Mouse (Mus musculus) right cerebral cortex, adult 18-20 months (tissue): ENCODE results near the gene Cisd1.
A peak's percentile ranks its signal among the peaks of the same experiment; 100 is the strongest.

ENCODE experiments used
- DNase-seq: peaks from one replicate; pipeline ENCODE4 v3.0.0; 2022; ENCODE audit warnings: mixed read lengths

The Cisd1 gene

DNA sequence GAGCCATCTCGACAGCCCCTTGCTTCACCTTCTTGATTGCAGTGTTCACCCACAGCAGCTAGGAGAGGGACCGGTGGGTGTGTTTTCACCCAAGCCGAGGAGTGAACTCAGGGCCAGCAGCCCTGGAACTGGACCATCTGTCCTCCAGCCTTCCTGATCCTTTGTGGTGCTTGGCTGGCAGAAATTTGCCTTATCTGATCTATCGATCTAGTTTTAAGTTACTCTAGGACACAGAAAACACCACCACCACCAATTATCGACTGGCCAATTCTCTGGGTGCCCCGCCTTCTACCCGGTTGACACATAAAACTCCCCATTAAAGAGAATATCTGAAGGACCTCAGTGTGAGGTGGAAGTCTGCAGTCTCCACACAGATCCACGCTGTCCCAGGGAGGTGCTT lies 21.1 kb downstream of the Cisd1 start:
- DNase-seq: no peak

DNA sequence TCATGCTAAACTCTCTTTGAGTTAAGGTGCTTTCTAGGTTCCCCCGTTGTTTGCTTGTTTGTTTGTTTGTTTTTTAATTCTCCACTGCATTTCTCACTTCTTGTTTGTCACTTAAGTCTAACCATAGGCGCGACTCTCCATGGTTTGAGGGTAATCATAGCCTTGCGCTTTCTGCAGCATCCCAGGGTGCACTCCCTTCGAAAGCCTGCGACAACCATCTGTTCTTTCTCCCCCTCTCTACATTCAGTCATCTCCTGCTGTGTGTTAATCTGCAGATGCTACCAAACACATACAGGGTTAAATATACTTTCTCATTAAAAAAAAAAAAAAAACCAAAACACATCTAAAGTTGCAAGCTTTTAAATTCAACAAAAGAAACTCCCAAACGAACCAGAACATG lies 28.3 kb downstream of the Cisd1 start:
- DNase-seq: no peak

DNA sequence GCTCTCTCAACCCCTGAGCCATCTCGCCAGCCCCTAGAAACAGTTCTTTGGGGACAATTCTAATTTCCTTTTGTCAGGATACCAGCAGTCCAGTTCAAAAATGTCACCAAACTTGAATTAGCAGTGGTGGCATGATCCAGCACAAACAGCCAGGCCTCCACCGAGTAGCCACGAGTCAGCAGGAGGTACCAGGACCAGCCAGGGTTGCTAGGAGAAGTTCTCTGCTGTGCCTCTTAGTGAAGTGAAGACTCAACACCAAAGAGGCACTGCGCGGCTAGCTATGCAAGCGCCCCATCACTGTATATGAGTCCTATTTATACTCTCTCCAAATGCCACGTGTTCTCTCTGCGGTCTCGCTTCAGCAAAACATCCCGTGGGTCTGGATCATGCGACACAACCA lies 28.7 kb downstream of the Cisd1 start:
- DNase-seq: no peak

DNA sequence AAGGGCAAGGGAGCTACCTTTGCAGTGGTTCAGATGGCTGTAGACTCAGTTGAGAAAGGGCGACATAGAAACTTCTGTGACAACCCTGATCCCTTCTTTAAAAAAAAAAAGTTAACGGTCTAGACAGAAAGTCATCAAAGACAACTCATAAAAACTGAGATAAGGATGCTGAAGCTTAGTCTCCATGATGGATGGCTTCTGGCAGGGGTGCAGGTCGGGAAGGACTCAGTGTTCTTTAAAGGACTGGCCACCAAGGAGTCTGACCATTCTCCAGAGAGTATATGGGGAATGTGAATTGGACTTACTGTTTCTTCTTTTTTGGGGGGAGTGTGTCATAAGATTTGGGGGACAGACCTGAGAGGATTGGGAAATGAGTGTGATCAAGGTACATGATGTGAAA lies 30.2 kb downstream of the Cisd1 start:
- no peak for DNase-seq

DNA sequence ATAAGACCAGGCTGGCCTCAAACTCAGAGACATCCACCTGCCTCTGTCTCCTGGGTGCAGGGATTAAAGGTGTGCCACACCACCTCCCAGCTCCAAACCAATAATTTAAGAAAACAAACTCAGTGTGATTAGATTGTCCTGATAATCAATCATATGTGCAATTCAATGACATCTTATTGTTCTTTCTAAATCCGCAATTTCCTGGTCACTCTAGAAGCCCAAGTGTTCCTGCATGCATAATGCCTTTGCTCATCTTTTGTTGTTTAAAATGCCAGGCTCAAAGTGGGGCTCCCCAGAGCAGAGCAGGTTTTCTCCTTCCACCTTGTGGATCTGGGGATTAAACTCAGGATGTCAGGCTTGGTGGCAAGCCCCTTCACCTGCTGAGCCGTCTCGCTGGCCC lies 34.5 kb downstream of the Cisd1 start:
- no peak for DNase-seq

DNA sequence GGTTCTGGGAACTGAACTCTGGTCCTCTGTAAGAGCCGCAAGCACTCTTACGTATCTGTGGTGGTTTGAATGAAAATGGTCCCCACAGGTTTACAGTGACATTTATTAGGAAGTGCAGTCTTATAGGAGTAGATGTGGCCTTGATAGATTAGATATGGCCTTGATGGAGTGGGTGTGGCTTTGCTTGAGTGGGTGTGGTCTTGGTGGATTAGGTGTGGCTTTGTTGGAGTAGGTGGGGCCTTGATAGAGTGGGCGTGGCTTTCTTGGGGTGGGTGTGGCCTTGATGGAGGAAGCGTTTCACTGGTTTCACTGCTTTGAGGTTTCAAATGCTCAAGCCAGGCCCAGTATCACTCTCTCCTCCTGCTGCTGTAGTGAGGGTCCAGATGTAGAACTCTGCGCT lies 36.6 kb downstream of the Cisd1 start:
- DNase-seq: no peak

DNA sequence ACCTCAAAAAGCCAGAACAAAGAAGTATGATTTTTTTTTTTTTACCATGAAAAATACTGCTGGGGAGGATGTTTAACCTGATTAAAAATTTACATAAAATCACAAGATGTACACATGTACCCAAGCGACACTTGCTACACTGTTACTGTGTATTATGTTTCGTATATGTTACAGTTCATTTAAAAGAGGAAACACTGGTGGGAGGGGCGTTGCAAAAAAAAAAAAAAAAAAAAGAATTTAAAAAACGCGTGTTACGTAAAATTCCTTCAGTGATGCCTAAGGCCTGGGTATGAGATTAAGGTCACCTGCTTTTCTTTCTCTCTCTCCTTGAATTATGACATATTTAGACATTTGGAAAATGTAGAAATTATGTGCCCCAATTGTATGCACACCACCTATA lies 38.0 kb downstream of the Cisd1 start:
- DNase-seq: no peak

DNA sequence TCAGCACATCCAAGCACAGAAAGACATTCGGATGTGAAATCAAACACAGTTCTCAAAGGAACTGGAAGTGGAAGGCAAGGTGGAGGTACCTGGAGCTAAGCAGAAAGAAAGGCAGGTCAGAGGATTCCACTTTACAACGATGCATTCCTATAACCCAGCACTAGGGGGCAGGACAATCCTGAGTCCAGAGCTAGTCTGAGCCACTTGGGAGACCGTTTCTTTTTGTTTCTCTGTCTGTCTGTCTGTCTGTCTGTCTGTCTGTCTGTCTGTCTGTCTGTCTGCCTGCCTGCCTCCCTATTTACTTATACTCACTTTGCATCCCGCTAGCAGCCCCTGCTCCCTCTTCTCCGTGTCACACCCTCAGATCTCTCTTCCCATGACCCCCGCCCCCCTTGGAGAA lies 38.6 kb downstream of the Cisd1 start:
- peak; percentile 39 for DNase-seq

DNA sequence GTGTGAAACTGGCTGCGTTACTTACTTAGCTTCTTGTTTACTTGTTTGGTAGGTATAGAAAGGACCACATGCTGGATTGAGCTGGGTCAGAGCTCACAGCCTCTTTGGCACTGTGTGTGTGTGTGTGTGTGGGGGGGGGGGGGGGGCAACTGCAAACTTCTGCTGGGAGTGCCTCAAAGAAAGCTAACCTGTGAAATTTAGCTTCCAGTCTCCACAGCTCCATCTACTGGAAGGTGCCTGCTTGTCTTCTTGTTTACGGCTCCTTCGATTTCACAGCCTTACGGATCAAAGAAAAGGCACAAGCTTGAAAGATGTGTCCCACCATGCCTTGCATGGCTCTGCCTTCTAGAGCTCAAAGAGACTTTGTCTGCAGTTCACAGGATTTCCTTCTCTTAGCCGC lies 42.3 kb downstream of the Cisd1 start:
- peak; percentile 49 for DNase-seq

DNA sequence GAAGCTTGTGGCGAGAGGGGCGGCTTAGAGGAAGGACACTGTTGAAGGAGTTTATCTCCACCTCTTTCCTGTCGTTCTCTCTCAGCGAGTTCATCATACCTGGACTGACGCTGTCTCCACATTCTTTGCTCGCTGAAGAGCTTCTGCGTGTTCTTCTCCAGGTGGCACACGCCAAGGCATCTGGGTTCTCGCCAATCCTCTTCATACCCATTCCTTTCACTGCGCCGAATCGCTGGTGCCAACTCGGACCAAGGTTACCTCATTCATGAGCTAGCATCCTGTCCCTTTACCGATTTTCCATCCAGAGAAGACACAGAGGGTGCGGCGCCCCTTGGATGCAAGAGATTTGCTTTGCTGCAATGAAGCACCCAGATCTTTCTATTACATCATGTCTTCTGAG lies 44.6 kb downstream of the Cisd1 start:
- no peak for DNase-seq

DNA sequence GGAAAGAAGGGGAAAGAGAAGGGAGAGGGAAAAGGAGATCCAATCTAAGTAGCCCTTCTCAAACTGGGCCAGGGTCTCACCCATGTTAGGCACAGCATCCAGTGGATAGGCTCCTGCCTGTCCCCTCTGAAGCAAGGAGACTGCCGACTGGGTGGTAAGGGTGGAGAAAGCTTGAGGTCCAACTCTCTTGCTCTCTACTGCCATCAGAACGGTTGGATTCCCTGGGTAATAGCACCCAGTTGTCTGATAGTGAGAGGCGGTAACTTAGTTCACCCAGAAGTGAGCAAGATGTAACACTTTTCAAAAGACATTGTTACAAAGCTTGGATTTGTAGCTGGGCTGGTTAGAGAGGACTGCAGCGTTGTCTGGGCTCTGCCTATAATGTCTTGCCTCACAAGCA lies 51.5 kb downstream of the Cisd1 start:
- no peak for DNase-seq

DNA sequence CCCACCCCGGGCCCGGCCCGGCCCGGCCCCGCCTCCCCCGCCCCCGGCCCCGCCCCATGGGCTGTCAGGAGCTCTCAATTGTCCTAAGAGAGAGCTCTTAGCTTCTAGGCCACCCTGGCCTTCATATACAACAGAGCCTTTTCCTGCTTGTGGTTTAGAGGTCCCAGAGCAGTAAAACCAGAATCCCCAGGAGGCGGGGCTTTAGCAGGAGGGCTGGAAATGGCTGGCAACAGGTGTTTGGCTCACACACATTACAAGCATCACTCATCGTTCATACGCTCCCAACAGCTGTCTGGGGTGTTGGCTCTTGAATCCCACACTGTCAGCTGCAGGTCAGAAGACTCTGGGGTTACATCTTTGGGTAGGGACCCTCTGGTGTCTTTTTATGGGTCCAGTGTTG lies 52.5 kb downstream of the Cisd1 start:
- no peak for DNase-seq

DNA sequence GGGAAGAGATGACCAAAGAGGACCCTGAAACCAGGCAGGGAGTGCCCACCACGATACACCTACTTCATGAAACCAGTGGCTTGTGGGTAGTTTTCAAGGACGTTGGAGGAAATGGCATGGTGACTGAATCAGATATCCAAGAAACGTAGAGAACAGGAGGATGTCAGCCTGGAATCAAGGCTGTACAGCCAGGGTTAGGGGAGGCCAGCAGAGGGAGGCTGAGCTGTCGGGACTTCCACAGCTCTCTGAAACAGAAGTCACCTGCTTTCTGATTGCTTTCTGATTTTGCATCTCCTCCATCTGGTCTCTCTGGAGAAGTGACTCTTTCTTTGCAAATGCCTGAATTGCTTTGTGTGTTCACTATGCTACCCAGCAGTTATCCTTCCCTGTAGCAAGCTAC lies 53.0 kb downstream of the Cisd1 start:
- DNase-seq: no peak

DNA sequence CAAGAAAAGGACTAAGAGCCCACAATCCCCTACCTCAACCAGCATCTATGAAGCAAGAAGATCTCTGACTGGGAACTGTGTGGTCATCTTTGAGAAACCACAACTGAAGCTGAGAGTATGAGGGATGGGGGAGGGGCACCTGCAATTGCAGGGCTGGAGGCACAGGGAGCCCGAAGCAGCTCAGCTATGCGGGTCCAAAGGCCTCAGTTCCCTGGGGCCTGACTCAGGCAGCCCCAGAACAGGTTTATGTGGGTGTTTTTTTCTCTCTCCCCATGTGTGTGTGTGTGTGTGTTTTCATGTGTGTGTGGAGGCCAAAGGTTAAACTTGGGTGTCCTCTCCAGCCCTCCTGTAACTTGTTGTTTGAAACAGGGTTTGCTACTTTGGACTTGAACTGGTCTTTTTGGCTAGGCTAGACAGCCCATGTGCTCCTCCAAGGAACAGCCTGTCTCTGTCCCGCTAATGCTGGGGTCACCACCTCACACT lies 53.5 kb downstream of the Cisd1 start:
- no peak for DNase-seq

DNA sequence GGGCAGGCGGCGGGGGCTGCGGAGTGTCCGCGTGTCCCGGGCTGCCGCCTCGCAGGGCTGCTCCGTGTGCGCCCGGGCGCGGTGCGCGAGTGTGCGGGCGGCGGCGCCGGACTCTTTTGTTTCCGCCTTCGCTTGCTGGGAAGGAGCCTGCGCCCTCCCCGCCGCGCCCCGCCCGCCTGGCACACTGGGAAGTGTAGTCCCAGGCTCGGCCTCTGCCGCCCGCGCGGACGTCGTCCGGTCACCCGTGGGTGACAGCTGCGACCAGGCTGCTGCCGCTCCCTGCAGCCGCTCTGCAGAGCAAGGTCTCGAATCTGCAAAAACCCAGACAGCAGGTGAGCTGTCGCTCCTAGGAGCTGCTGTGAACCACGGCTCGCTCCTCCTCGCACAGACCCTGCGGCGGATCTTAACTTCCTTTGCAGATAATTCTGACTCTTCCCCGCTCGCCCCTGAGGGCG lies 59.6 kb downstream of the Cisd1 start, which contains the start of gene Ube2d1:
Ube2d1 (minus strand) TSS at position 137 of the 455 bp plus-strand sequence.
- peak; percentile 96 for DNase-seq

DNA sequence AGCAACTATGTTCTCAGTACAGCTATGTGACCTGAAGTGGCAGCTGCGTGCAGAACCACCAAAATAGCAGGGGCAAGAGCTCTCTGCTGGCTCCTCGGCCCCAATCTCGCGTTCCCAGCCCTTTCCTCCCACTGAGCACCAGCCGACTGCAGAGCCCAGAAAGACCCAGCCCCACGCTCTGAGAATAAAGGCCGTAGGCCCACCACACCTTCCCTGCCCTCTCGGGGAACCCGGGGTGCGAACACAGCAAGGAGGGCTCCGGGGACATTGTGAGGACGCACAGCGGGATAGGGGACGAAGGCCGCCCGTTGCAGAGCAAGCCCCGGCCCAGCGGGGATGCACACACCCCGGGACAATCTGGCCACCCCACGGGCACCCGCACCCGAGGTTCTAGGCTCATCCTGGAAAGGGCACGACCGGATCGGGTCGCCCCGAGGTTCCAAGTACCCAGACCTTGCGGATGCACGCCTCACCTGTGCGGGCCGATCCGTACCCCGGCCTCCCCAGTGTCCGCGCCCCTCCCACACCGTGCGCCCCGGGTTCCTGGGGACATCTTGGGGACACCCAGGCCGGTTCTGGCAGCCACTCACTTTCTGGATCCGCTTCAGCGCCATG lies 60.1 kb downstream of the Cisd1 start:
- DNase-seq: peak; percentile 21

DNA sequence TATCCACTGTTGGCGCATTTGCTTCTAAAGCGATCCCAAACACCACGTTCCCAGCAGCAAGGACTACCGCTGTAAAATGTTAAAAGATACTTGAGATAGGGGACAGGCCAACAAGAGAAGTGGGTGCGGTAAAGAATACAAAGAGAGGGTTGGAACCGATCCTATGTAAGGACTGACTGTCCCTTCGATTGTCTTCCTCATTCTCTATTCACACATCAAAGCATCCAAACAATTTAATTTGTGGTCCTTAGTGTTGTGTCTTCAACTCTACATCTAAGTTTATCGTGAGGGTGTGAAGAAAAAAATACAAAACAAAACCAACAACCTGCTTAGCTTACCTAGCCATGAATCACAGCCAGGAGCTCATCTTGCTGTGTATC lies 60.6 kb downstream of the Cisd1 start:
- no peak for DNase-seq
